Mouse (Mus musculus) hindbrain, embryonic 14.5 days (tissue): ENCODE data around the gene Adgrv1. TPM values are rescaled to one million over a fixed set of nuclear protein-coding genes. Genes with fewer than 3 reads are reported as not detected.
A peak's percentile ranks its signal among the peaks of the same experiment; 100 is the strongest.
"Not testable (repeated sequence)": the region's sequence is repeated elsewhere in the genome, so short reads cannot be mapped to it uniquely, and the experiment has no call there.

ENCODE experiments used
- ATAC-seq: fragments of 200-750 bp; cut with Nextera tagmentation; 2 replicates; pipeline ENCODE4 v1.8.0; 2017; ENCODE audit warnings: moderate number of reproducible peaks, mild to moderate bottlenecking, moderate TSS enrichment, moderate library complexity; ENCODE audit not compliant: low FRiP score
- DNase-seq: peaks from one replicate; pipeline ENCODE4 v3.0.0-alpha.2; 2015; ENCODE audit warnings: low spot score
- H3K27ac ChIP-seq: fragments of 300-500 bp; sonication (generic); 2 replicates; pipeline ENCODE4 v1.5.1; 2014; ENCODE audit warnings: mild to moderate bottlenecking, moderate library complexity
- H3K27me3 ChIP-seq: fragments of 300-500 bp; sonication (generic); 2 replicates; pipeline ENCODE4 v1.6.1; 2014; ENCODE audit warnings: mild to moderate bottlenecking, low read length, mixed read lengths; ENCODE audit not compliant: control insufficient read depth, insufficient read depth
- H3K36me3 ChIP-seq: fragments of 300-500 bp; sonication (generic); replicated peaks from 2 replicates; pipeline ENCODE4 v1.6.1; 2014; ENCODE audit not compliant: control insufficient read depth, insufficient read depth
- H3K4me1 ChIP-seq: fragments of 300-500 bp; sonication (generic); replicated peaks from 2 replicates; pipeline ENCODE4 v1.6.1; 2014; ENCODE audit warnings: antibody characterized with exemption, low read length, mixed read lengths; ENCODE audit not compliant: control insufficient read depth, insufficient read depth
- H3K4me2 ChIP-seq: fragments of 300-500 bp; sonication (generic); replicated peaks from 2 replicates; pipeline ENCODE4 v1.6.1; 2014; ENCODE audit warnings: mild to moderate bottlenecking, moderate library complexity
- H3K4me3 ChIP-seq: fragments of 300-500 bp; sonication (generic); replicated peaks from 2 replicates; pipeline ENCODE4 v1.5.1; 2014; ENCODE audit warnings: mild to moderate bottlenecking, low read length
- H3K9ac ChIP-seq: fragments of 300-500 bp; sonication (generic); 2 replicates; pipeline ENCODE4 v1.6.1; 2014
- H3K9me3 ChIP-seq: fragments of 300-500 bp; sonication (generic); 2 replicates; pipeline ENCODE4 v1.6.1; 2016; ENCODE audit warnings: low read length; ENCODE audit not compliant: control insufficient read depth
- WGBS: fragments of 180-500 bp; shearing (Covaris S2); extraction: QIAGEN DNeasy Blood & Tissue Kit; methylation state at CpG from one replicate; pipeline ENCODE4 v1.1.7; 2014; 5-methylcytosine and 5-hydroxymethylcytosine counted together
- polyA plus RNA-seq: library from polyadenylated mRNA; unstranded; fragments of >200 nt; fragmentation: Nextera tagmentation; extraction: Ambion mirVana; gene quantifications from 2 replicates; pipeline ENCODE4 v1.2.1, GENCODE M21; 2014

Gene Adgrv1
- polyA plus RNA-seq, 1 experiment from 2014 or later = 13.2 TPM

GRCm38 (mm10) chr13:81656091-81656850 lies 23.3 kb upstream of the Adgrv1 start:
- Histone ChIP-seq H3K36me3 (no peaks in the 10 kb centered on the region), H3K4me1 (peaks cover 20% of the 10 kb centered on the region), H3K4me2 (peak overlapping the region; percentile 74), H3K9ac (no peak overlapping the region), H3K27me3 (no peaks in the 10 kb centered on the region), H3K27ac (peak overlapping the region; percentile 88; the same call in 1 of the 2 replicates), H3K4me3 (peak overlapping the region; percentile 79; the same call in 1 of the 2 replicates), H3K9me3 (no peaks in the 10 kb centered on the region)
- 4% methylated on average over 14 of the region's 14 CpGs for WGBS
- no peak for ATAC-seq
- peak; percentile 49 for DNase-seq

GRCm38 (mm10) chr13:81650382-81650781 lies 17.4 kb upstream of the Adgrv1 start:
- not testable (repeated sequence) for ATAC-seq, H3K27ac ChIP-seq, H3K9ac ChIP-seq, H3K4me3 ChIP-seq, H3K4me2 ChIP-seq, H3K27me3 ChIP-seq, H3K9me3 ChIP-seq, DNase-seq, H3K36me3 ChIP-seq, H3K4me1 ChIP-seq
- WGBS = 81% methylated on average over 4 of the region's 6 CpGs

- no peak overlapping the region for H3K27ac ChIP-seq
- H3K36me3 ChIP-seq = no peaks in the 10 kb centered on the region
- H3K9me3 ChIP-seq = no peaks in the 10 kb centered on the region
- DNase-seq (no peak), ATAC-seq (no peak)
- no peak overlapping the region for H3K4me2 ChIP-seq
- no peak overlapping the region for H3K4me3 ChIP-seq
- no peaks in the 10 kb centered on the region for H3K4me1 ChIP-seq
- no peaks in the 10 kb centered on the region for H3K27me3 ChIP-seq
- 87% methylated on average over 6 of the region's 6 CpGs for WGBS
- H3K9ac ChIP-seq = no peak overlapping the region
These were observed 13.4 kb upstream of the Adgrv1 start for GRCm38 (mm10) chr13:81646348-81646747.

GRCm38 (mm10) chr13:81644047-81644565 lies 11.2 kb upstream of the Adgrv1 start:
- Histone ChIP-seq H3K9me3 (no peaks in the 10 kb centered on the region), H3K27me3 (no peaks in the 10 kb centered on the region), H3K4me3 (no peak overlapping the region), H3K9ac (no peak overlapping the region), H3K4me1 (no peaks in the 10 kb centered on the region), H3K27ac (no peak overlapping the region), H3K36me3 (no peaks in the 10 kb centered on the region), H3K4me2 (no peak overlapping the region)
- WGBS = 93% methylated on average over 11 of the region's 11 CpGs
- ATAC-seq (no peak), DNase-seq (no peak)

GRCm38 (mm10) chr13:81642491-81643149 lies 9.7 kb upstream of the Adgrv1 start:
- Histone ChIP-seq H3K4me3 (no peak overlapping the region), H3K4me2 (no peak overlapping the region), H3K27me3 (no peaks in the 10 kb centered on the region), H3K4me1 (no peaks in the 10 kb centered on the region), H3K36me3 (no peaks in the 10 kb centered on the region), H3K9me3 (no peaks in the 10 kb centered on the region), H3K27ac (no peak overlapping the region), H3K9ac (no peak overlapping the region)
- DNase-seq (no peak), ATAC-seq (no peak)
- WGBS = 59% methylated on average over 7 of the region's 7 CpGs

- no peak overlapping the region for H3K4me3 ChIP-seq
- no peaks in the 10 kb centered on the region for H3K36me3 ChIP-seq
- WGBS = 1% methylated on average over 8 of the region's 8 CpGs
- no peaks in the 10 kb centered on the region for H3K4me1 ChIP-seq
- no peaks in the 10 kb centered on the region for H3K9me3 ChIP-seq
- DNase-seq (peak; percentile 81), ATAC-seq (peak; percentile 59)
- H3K4me2 ChIP-seq = peak overlapping the region; percentile 48
- no peaks in the 10 kb centered on the region for H3K27me3 ChIP-seq
- H3K27ac ChIP-seq = no peak overlapping the region
- H3K9ac ChIP-seq = no peak overlapping the region
These were observed 8.5 kb upstream of the Adgrv1 start for GRCm38 (mm10) chr13:81641289-81642045.

- WGBS = 36% methylated on average over 6 of the region's 6 CpGs
- Histone ChIP-seq H3K9ac (no peak overlapping the region), H3K27ac (no peak overlapping the region), H3K36me3 (no peaks in the 10 kb centered on the region), H3K27me3 (no peaks in the 10 kb centered on the region), H3K4me2 (no peak overlapping the region), H3K4me1 (no peaks in the 10 kb centered on the region), H3K9me3 (no peaks in the 10 kb centered on the region), H3K4me3 (no peak overlapping the region)
- DNase-seq (no peak), ATAC-seq (no peak)
These were observed 7.9 kb upstream of the Adgrv1 start for GRCm38 (mm10) chr13:81640881-81641280.

GRCm38 (mm10) chr13:81639624-81640023 lies 6.7 kb upstream of the Adgrv1 start:
- Histone ChIP-seq H3K27me3 (no peaks in the 10 kb centered on the region), H3K36me3 (no peaks in the 10 kb centered on the region), H3K9me3 (no peaks in the 10 kb centered on the region), H3K4me1 (no peaks in the 10 kb centered on the region), H3K4me2 (no peak overlapping the region), H3K9ac (no peak overlapping the region), H3K27ac (no peak overlapping the region), H3K4me3 (no peak overlapping the region)
- ATAC-seq = 0 out of 2 replicates have a peak, but pooled peaks have one; percentile 54
- no peak for DNase-seq
- 11% methylated on average over 4 of the region's 4 CpGs for WGBS

- Histone ChIP-seq H3K4me2 (peak overlapping the region; percentile 33), H3K9ac (no peak overlapping the region), H3K4me1 (no peaks in the 10 kb centered on the region; the same call in 1 of the 2 replicates), H3K9me3 (no peaks in the 10 kb centered on the region), H3K27me3 (no peaks in the 10 kb centered on the region), H3K27ac (no peak overlapping the region), H3K36me3 (no peaks in the 10 kb centered on the region), H3K4me3 (0 out of 2 replicates have a peak overlapping the region, but pooled peaks have one; percentile 7)
- no peak for ATAC-seq
- WGBS = 12% methylated on average over 5 of the region's 5 CpGs
- DNase-seq = no peak
These were observed 2.4 kb downstream of the Adgrv1 start for GRCm38 (mm10) chr13:81630566-81630965.
